Mouse (Mus musculus) liver, adult (tissue): ENCODE data around the gene Leo1.

Source experiments
- GATA4 ChIP-seq: IDR thresholded peaks from 2 replicates; pipeline ENCODE4 v1.6.1; 2014; ENCODE audit warnings: mild to moderate bottlenecking, low read length; ENCODE audit not compliant: insufficient replicate concordance

Gene Leo1

DNA sequence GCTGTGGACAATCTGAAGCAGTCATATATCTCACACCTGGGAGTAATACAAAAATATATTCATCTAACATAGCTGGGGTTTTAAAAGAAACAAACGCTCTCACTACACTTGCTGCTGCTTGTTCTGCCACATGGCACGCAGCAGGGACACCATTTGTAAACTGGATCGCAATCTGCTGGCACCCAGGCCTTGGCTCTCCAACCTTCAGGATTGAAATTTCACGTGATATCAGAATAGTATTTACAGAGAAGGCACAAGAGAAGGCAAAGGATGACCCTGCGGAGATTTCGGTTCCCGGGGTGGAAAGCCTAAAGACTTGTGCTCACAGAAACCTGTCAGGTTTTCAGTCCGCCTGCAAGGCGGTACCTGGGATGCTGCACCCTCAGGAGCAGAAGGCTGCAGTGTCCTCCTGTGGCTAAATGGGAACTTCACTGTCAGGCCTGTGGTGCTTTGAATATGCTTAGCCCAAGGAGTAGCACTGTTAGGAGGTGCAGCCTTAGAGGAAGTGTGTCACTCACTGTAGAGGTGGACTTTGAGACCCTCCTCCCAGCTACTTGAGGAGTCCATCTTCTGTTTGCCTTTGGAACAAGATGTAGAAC is 53.2 kb downstream of the Leo1 start:
- TF ChIP-seq GATA4, result no peak

DNA sequence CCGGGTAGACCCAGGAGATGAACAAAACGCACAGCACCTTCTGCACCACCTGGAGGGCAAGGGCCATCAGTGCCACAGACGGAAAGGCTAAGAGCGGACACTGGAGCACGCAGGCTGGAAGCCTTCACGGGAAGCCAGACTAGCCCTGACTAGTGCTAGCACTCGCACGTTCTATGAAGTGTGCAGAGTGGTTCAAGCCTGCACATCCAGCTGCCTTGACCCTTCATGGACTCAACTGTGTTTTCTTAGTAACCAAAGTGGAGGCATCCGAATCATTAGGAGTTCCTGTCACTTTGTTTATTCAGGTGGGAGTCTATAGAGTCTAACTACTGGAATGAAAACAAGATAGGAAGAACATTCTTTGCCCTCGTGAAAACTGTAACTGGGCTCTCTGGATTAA is 54.6 kb downstream of the Leo1 start:
- TF ChIP-seq GATA4, result no peak

DNA sequence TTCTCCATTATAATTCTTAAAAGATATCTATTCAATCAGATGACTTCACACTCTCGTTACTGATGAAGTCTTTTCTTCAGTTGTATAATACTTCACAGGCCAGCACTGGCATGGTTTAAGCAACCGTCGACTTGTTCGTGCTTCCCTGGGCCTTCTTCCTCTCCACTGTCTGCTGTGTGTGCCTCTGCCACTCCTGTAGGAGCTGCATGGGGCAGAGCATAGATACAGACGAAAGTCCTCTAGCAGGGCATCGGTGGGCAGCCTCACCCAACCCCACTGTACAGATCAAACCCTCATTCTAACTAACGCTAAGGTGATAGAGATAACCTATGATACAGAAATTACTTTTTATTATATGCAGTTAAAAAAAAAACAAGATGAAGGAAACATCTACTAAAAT is 57.2 kb downstream of the Leo1 start:
- TF ChIP-seq GATA4, result no peak

DNA sequence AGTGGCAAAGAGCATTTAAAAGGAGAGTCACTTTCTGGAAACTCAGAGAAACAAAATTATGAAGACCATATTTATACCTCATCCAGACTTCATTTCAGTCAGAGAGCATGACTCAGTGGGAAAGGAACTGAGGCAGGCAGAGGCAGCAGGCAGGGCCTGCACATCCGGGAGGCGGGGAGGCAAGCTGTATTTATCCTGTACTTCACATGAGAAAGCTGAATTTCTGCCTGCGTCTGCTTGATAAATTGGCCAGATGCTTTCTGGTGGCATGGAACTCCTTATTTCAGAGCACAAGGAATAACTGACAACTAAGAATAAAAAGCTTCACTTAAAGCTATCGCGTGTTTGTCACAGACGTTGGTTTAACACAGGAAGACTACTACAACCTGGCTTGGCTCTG is 63.0 kb downstream of the Leo1 start:
- TF ChIP-seq GATA4, result no peak

DNA sequence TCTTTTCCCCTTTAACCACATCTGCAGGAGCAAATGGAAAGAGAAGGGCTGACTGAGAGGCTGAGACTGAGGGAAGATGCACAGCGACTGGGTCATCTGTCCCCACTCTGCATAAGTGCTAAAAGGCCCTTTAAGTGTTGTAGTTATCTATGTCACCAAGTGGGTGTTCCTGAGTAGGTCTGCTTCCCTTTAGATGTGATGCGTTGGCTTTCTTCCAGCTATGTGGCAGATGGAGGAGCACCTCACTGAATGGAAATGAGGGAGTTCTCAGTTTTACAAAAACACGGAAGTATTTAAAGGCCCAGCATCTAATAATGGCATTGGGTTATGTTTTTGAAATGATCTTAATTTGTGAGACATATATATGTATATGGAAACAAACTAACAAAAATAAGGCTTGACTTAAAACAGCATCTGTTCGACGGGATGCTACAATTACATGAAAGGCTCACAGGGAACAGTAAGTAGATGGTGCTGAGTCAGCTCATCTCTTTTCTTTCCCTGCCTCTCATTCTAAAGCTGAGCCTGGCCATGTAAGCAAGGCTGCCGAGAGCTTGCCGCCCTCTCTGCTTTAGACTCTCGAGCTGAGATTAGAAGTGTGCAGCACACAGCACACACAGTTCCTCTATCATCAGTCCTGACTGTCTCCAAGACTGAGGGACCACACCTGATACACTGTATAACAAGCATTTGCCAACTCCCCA is 70.1 kb downstream of the Leo1 start:
- no peak for TF ChIP-seq GATA4

DNA sequence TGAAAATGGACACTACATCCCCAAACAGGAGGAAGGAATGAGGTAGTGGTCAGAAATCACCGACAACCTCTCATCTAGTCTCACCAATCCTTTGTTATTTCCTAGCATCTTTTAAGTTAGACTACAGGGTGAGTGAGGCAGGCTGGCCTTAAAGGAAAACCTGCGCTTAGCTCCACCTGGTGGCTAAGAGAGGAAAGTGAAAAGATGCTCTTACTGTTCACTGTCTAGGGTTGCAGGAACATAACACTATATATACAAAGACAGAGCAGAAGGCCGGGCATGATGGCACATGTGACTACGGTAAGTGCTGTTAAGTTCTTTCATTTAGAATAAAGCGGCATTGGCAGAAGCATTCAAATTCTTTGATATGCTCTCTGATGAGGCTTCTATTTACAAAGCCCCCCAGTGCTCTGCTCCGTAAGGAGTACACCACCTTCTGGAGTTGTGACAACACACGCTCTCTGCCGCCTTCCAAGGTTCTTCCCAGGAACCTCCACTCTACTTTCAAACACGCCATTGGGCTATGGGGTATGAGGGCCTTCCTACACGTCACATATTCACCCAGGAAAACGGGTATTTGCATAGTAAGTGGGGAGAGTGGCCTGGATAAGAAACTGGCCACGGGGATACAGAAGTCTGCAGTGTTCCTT is 74.3 kb downstream of the Leo1 start:
- no peak for TF ChIP-seq GATA4
